Mouse (Mus musculus) v-Abl transformed pro-B cells (cell line): ENCODE data around the gene Stat6.

ENCODE experiments used
- in situ Hi-C, 2 experiments: fragments of 400-800 bp; cut with MboI; formaldehyde crosslinking; loops; one replicate each; pipeline ENCODE4 v1.15.1; 2025; ENCODE audit not compliant: unreplicated experiment in 2 of 2

Gene Stat6

DNA sequence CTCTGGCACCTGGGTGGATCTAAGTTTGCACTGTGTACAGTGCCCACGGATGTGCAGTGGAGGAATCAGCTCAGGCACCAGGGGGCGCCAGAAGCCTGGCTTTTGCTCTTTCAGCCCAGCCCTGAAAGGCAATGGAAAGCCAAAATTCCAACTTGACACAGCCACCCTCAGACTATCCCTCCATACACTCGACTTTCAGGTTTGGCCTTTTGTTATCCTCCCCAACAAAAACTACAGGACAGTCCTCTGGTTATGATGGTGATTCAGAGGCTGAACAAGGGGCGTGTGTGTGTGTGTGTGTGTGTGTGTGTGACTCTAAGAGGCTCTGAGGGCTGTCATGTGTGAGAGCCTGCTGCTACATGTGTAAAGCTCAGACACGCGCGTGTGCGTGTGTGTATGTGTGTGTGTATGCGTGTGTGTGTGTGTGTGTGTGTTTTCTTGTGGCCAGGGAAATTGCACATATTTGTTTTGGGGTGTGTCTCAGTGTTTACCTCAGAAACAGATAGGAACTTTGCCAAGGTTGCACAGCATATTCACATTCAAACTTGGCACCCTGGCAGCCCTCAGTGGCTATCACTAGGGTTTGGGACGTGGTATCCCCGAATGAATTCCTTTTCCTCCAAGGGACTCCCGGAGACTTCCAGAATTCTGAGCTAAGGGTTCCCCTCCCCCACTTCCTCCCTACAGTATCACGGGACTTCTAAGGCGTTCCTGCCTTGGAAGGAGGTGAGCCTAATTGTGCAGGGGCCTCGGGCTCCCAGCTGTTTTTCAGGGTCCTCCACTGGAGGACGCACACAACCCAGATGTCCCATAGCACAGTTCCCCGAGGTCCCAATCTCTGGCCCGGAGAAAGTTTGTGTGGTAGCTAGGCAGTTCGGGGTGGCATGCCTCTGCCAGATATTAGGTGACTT, 670 bp upstream of the Stat6 start:
- in situ Hi-C loops: loop anchor here (5.0 to 25.0 kb wide), 5 partner anchors 35 to 545 kb away; partner anchors contain the start of genes Gls2 (in 1 of the 2) and Rbms2 (in 1 of the 2)

DNA sequence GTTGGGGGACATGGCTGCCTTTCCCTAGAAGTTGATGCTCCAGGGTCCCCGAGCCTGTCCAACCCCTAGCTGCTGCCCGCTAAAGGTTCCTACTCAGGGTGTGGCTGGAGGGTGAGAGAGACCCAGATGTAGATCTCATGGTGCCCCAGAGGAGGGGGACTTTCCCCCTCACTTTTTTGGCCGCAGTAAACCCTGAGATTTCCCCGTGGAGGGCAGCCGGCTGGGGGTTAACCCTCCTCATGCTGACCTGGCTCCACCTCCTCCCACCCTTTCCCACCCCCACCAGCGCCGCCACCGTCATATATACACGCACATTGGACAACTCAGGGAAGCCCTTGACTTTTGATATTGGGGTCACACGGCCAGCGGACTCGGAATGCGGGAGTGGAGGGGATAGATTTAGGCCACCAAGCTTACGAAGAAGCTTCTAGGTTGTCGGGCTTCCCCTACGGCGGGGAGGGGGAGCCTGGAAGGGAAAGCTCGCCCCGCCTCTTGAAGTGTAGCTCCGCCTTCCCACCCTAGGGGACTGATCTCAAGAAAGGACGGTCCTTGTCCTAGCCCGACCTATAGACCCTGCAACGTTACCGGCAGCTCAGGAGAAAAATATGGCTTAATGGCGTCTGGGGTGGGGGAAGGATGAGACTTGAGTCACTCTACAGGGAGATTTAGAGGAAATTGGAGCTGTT, 910 bp downstream of the Stat6 start:
- in situ Hi-C loops: loop anchor here (5.0 to 25.0 kb wide), 5 partner anchors 34 to 544 kb away; partner anchors contain the start of genes Gls2 (in 1 of the 2) and Rbms2 (in 1 of the 2)

DNA sequence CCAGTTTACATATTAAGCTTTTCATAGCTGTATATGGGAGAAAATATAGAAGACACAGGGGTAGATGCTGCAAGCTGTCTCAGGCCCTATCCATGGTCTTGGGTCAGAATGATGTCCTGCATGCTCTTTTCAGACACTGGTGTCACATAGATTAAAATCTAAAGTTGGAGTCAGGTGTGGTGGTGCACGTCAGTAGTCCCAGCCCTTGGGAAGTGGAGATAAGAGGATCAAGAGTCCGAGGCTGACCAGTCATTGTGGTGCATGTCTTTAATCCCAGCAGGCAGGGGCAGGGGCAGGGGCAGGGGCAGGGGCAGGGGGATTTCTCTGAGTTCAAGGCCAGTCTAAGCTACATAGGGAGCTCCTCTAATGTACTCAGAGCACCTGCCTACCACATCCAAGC, 3.0 kb downstream of the Stat6 start:
- in situ Hi-C loops: loop anchor here in 1 of 2 experiments (25.0 kb wide), 1 partner anchor 542 kb away; the partner anchor contains the start of genes Gls2 and Rbms2

DNA sequence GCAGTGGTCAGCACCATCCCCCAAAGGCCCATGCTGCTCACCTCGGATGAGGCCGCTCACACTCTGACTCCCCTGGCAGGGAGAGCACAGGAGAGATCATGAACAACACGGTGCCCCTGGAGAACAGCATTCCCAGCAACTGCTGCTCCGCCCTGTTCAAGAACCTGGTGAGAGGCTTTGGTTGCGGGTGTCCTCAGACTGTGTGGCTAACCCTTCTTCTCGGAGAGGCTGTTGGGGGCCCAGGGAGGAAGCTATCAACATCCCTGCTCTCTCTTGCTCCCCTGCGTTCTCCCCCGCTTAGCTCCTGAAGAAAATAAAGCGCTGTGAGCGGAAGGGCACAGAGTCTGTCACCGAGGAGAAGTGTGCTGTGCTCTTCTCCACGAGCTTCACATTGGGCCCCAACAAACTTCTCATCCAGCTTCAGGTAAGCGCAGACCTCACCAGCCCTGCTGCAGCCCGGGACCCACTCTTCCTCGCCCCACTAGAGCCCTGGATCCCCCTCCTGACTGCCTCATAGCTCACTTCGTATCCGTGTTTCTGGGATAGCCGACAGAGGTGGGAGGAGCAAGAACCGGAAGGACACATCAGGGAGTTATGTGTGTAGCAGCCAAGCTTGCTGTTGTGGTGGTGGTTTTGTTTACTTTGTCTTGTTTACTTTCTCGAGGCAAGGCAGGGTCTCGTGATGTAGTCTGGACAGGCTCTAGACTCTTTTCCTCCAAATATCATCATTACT, 10.3 kb downstream of the Stat6 start:
- in situ Hi-C loops: loop anchor here in 1 of 2 experiments (25.0 kb wide), 1 partner anchor 534 kb away; the partner anchor contains the start of genes Gls2 and Rbms2

DNA sequence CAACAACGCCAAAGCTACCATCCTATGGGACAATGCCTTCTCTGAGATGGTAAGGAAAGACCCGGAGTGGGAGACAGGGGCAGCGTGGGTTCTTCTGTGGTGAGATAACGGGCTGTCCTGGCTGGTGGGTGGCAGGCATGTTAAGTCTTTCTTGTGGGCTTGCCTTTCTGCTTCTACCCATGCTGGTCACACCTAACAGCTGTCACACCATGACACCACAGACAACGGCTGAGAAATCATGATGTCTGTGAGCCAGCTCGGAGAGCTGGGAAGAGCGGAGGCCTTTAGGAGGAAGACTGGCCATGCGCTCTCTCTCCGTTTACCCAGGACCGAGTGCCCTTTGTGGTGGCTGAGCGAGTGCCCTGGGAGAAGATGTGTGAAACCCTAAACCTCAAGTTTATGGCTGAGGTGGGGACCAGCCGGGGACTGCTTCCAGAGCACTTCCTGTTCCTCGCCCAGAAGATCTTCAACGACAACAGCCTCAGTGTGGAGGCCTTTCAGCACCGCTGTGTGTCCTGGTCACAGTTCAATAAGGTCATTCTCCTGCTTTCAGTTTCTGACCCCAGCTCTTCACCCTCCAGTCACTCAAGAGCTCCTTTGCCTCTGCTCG, 12.3 kb downstream of the Stat6 start:
- in situ Hi-C loops: loop anchor here in 1 of 2 experiments (25.0 kb wide), 1 partner anchor 532 kb away; the partner anchor contains the start of genes Gls2 and Rbms2

DNA sequence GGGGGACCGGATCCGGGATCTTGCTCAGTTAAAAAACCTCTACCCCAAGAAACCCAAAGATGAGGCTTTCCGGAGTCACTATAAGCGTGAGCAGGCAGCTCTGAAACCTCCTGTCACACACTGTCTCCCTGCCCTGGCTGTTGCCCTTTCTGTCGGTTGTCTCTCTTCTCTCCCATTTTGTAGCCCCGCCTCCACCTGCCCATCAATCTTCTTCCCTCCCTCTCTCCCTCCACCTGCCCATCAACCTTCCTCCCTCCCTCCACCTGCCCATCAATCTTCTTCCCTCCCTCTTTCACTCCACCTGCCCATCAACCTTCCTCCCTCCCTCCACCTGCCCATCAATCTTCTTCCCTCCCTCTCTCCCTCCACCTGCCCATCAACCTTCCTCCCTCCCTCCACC, 14.8 kb downstream of the Stat6 start:
- in situ Hi-C loops: loop anchor here in 1 of 2 experiments (25.0 kb wide), 1 partner anchor 530 kb away; the partner anchor contains the start of genes Gls2 and Rbms2

DNA sequence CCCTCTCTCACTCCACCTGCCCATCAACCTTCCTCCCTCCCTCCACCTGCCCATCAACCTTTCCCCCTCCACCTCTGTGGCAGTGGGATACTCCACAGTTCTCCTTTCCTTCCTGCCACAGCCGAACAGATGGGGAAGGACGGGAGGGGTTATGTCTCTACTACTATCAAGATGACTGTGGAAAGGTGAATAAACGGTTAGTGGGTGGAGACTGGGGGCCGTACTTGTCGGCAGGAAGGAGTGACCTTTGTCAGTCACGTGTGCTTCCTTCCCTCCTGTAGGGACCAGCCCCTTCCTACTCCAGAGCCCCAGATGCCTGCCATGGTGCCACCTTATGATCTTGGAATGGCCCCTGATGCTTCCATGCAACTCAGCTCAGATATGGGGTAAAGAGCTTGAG, 15.3 kb downstream of the Stat6 start:
- in situ Hi-C loops: loop anchor here in 1 of 2 experiments (25.0 kb wide), 1 partner anchor 529 kb away; the partner anchor contains the start of genes Gls2 and Rbms2

DNA sequence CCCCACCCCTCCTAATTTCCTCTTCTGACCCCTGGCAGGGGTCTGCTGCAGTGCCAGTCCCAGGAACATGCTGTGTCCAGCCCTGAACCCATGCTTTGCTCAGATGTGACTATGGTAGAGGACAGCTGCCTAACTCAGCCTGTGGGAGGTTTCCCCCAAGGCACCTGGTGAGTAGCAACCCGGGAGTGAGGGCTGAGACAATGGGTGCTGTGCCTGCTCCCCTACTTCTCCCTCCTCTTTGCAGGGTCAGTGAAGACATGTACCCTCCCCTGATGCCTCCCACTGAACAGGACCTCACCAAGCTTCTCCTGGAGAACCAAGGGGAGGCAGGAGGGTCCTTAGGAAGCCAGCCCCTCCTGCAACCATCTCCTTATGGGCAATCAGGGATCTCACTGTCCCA, 16.8 kb downstream of the Stat6 start:
- in situ Hi-C loops: loop anchor here in 1 of 2 experiments (25.0 kb wide), 1 partner anchor 528 kb away; the partner anchor contains the start of genes Gls2 and Rbms2

DNA sequence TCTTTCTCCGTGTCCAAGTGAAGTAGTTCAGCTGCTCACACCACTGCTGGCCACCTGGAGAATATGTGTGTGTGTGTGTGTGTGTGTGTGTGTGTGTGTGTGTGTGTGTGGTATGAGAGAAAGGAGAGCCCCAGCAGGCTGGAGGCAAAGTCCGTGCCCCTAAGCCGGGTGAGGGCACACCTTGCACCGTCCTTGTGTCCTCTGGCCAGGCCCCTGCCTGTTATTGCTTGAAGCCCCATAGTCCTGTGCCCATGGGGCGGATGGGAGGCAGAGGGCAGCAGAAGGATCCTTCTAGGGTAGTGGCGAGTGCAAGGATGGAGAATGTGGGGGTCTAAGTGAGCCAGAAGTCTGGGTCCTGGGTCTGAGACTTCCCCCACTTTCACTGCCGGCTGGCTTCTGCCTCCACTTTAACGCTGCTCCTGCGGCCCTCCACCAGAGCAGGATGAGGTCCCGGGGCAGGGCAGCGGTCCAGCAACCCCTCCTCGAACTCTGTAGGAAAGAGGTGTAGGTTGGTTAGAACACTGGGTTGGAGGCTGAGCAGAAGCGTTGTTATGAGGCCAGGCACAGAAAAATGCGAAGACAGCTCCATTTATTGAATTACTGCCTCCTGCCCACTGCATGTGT, 18.6 kb downstream of the Stat6 start:
- in situ Hi-C loops: loop anchor here in 1 of 2 experiments (25.0 kb wide), 1 partner anchor 526 kb away; the partner anchor contains the start of genes Gls2 and Rbms2

DNA sequence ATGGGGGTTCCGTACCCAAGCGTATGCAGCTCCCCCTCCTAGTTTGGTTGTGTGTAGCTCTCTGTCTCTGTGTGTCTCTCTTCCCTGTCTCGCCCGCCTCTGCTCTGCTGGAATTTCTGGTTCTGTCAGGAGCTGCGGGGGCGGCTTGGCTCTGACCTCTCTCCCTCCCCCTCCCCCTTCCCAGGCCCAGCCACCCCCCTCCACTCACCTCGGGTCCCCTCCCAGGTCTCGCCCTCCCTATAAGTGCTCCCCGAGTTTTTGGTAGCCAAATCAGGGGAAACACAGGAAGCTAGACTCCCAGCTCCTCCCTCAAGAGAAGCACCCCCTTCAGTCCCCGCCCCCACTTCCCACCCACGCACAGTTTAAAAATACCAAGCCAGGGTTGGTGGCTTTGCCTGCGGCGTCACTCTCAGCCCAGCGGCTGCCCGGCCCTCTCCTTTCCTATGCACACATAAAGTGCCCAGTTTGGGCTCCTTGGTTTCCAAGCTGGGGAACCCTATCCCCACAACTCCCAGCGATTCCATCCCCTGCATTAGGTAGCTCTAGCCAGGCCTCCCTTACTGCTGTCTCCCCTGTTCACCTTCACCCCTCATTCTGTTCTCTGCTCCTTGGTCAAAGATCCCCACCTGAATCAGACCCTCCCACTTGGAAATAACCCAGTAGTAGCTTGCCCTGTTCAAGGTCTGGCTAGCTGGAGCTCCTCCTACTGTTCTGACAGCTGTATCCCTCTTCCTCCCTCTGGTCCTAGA, 19.3 kb downstream of the Stat6 start:
- in situ Hi-C loops: loop anchor here in 1 of 2 experiments (25.0 kb wide), 1 partner anchor 525 kb away; the partner anchor contains the start of genes Gls2 and Rbms2

DNA sequence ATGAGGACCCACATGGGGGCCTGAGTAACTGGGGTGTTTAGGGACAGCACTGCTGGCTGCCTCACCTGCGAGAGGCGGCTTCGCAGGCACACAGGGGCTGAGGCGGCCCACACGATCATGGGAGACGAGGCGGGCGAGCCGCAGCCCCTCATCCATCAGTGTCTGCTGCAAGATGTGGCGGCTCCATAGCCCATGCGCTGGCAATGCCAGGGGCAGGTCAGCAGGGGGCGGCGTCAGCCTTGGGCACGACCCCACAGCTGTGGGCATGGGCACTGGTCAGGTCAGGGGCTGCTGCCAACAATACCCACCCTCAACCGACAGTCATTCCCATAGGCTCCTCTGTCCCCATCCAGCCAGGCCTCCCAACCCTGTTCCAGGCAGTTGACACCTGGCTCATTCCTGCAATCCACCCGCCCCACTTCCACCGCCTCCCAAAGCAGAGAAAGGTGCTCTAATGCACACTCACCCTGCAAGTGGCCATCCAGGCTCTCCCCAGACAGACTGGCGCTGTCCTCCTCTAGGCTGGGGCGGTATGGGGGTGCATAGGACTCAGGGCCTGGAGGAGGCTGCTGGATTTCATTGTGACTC, 20.0 kb downstream of the Stat6 start:
- in situ Hi-C loops: loop anchor here in 1 of 2 experiments (25.0 kb wide), 1 partner anchor 525 kb away; the partner anchor contains the start of genes Gls2 and Rbms2

DNA sequence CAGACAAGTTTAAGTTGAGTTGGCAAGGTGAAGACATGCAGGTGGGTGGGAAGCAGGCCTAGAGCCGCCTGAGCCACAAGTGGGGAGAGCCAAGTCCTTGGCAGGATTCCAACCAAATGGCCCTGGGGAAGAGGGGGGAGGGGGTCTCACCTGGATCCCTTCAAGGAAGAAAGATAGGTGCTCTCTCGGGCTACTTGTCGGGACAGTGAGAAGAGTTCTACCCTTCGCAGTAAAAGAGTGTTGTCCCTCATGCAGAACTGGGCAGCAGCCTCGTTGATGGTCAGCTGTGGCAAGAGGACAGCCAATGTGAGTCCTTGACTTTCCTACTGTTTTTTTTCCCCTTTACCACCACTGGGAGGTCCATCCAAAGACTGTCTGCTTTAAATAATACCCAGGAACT, 20.8 kb downstream of the Stat6 start:
- in situ Hi-C loops: loop anchor here in 1 of 2 experiments (25.0 kb wide), 1 partner anchor 524 kb away; the partner anchor contains the start of genes Gls2 and Rbms2

DNA sequence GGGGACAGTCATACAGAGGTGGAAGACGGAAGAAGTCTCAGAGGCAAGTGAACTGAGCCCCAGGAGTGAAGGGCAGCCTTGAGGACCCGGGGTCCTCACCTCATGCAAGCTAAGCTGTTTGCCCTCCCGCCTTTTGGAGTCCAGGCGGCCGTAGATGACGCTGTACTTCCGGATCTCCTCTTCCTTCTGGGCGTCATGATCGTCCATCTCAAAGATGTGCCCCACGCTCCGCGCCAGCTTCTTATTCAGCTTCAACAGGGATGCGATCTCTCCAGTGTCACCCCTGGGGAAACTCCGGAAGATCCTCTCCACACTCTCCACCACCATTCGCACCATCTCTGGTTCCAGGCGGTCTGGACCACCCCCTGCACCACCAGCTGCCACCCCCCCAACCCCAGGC, 21.4 kb downstream of the Stat6 start:
- in situ Hi-C loops: loop anchor here in 1 of 2 experiments (25.0 kb wide), 1 partner anchor 523 kb away; the partner anchor contains the start of genes Gls2 and Rbms2

DNA sequence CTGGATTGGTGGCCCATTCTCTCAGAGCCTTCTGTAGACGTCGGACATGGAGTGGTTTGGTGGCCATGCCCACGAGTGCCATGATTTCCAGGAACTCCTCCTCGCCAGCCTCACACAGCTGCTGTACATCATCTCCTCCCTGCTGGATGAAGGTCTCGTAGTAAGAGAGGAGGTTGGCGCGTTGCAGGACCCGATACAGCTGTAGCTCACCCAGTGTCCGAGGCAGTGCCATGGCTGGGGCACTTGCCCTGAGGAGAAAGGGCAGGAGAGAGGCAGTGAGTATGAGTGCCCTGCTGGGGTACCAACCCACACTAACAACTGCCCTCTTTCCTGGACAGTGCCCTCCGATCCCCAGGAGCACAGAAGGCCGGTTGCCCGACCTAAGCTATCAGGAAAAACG, 22.1 kb downstream of the Stat6 start:
- in situ Hi-C loops: loop anchor here in 1 of 2 experiments (25.0 kb wide), 1 partner anchor 522 kb away; the partner anchor contains the start of genes Gls2 and Rbms2

DNA sequence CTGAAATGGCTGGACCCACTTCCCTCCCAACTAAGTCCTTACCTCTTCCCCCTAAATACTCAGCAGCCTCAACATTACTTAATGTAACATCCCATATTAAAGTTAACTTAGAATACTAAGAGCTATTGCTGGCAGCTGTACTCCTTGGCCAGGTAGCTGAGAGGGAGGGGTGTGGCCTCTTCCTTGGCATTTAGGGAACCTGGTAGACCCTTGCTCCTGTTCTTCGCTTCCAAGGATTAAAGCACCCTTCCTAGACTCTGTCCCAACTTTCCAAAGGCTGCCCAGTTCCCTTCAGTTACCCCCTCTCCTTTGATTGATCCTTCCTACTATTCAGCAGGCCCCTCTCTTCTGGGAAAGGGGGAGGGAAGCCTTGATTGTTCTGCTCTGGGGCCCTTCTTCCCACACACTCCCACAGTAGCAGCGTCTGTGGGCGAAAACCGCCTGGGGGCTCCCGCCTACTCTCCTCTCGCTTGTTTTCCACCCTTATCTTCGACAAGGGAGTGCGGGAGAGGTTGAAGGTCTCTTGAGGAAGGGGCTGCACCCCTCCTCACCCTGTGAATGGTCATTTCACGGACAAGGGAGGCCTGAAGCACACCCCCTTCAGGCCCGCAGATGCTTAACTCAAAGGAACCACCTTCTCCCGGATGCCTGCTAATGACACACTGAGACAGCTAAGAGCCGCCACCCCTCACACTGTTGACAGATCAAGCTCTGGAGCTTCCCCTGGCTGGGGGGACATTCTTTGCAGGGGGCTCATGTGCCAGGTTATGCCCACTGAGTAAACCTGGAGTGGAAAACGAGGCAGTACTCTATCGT, 22.8 kb downstream of the Stat6 start:
- in situ Hi-C loops: loop anchor here in 1 of 2 experiments (25.0 kb wide), 1 partner anchor 522 kb away; the partner anchor contains the start of genes Gls2 and Rbms2

DNA sequence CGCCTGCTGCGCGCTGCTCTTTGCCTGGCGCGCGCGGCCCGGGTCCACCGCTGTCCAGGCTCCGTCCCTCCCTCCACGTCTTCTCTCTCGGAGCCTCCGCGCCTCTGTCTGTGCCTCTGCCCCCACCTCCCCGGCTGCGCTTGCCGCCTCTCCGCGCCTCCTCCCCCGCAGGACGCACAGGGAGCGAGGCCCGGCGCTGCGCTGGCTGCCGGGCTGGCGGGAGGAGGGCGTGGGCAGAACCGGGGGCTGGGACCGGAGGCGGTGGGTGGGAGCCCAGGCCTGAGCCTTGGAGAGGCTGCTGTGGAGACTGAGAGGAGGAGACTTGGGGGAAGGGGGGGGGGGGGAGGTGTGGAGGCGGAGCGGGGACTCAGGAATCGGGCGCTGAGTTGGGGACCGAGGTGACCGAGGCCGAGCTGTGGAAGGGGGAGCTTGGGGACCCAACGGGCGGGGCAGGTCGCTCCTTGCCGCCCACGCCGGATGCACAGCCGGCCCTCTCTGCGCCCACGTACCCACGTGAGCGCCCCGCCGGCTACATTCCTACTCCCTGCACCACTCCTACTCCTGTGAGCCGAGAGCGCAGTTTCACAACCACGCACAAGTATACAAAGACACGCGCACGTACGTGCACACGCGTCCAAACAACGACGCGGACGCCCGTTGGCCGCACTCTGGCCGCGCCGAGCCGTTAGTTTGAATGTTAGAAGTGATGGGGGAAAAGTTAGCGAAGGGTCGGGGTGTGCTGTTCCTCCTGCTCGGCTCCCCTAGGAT, 23.9 kb downstream of the Stat6 start, which contains the start of gene Nemp1:
Gene Nemp1, plus strand, starts transcription at position 401 of the 768 bp plus-strand sequence.
- in situ Hi-C loops: loop anchor here in 1 of 2 experiments (25.0 kb wide), 1 partner anchor 521 kb away; the partner anchor contains the start of genes Gls2 and Rbms2
